Mouse (Mus musculus): Measurements from ENCODE around the gene Gpr15.

Gpr15 gene

GRCm38 (mm10) chr16:58702329-58702932, 16.4 kb downstream of the Gpr15 start:
- DNase-seq (ENCODE audit: low read depth, low spot score), result no peak

- DNase-seq (ENCODE audit: low read depth, low spot score), result no peak
Measured at GRCm38 (mm10) chr16:58701779-58702178, 17.1 kb downstream of the Gpr15 start.

- no peak for DNase-seq (ENCODE audit: low read depth, low spot score)
Measured at GRCm38 (mm10) chr16:58700816-58701424, 17.9 kb downstream of the Gpr15 start.

GRCm38 (mm10) chr16:58700174-58700573, 18.7 kb downstream of the Gpr15 start:
- no peak for DNase-seq (ENCODE audit: low read depth, low spot score)

GRCm38 (mm10) chr16:58697261-58697660, 21.6 kb downstream of the Gpr15 start:
- no peak for DNase-seq (ENCODE audit: low read depth, low spot score)

GRCm38 (mm10) chr16:58696796-58697195, 22.1 kb downstream of the Gpr15 start:
- no peak for DNase-seq (ENCODE audit: low read depth, low spot score)

- DNase-seq (ENCODE audit: low read depth, low spot score), result no peak
Measured at GRCm38 (mm10) chr16:58694091-58694490, 24.8 kb downstream of the Gpr15 start.

GRCm38 (mm10) chr16:58690322-58690732, 28.5 kb downstream of the Gpr15 start:
- no peak for DNase-seq (ENCODE audit: low read depth, low spot score)

- DNase-seq (ENCODE audit: low read depth, low spot score), result no peak
Measured at GRCm38 (mm10) chr16:58689555-58690169, 29.2 kb downstream of the Gpr15 start.

- no peak for DNase-seq (ENCODE audit: low read depth, low spot score)
Measured at GRCm38 (mm10) chr16:58688534-58688933, 30.3 kb downstream of the Gpr15 start.

GRCm38 (mm10) chr16:58685548-58686537, 33.0 kb downstream of the Gpr15 start:
- no peak for DNase-seq (ENCODE audit: low read depth, low spot score)

- no peak for DNase-seq (ENCODE audit: low read depth, low spot score)
Measured at GRCm38 (mm10) chr16:58684537-58684936, 34.3 kb downstream of the Gpr15 start.

- no peak for DNase-seq (ENCODE audit: low read depth, low spot score)
Measured at GRCm38 (mm10) chr16:58683911-58684310, 35.0 kb downstream of the Gpr15 start.

- no peak for DNase-seq (ENCODE audit: low read depth, low spot score)
Measured at GRCm38 (mm10) chr16:58682870-58683269, 36.0 kb downstream of the Gpr15 start.

GRCm38 (mm10) chr16:58682046-58682445, 36.8 kb downstream of the Gpr15 start:
- DNase-seq (ENCODE audit: low read depth, low spot score), result no peak

GRCm38 (mm10) chr16:58678660-58679059, 40.2 kb downstream of the Gpr15 start:
- DNase-seq (ENCODE audit: low read depth, low spot score), result no peak

- no peak for DNase-seq (ENCODE audit: low read depth, low spot score)
Measured at GRCm38 (mm10) chr16:58677491-58677890, 41.4 kb downstream of the Gpr15 start.

GRCm38 (mm10) chr16:58676633-58677032, 42.2 kb downstream of the Gpr15 start:
- no peak for DNase-seq (ENCODE audit: low read depth, low spot score)

GRCm38 (mm10) chr16:58676156-58676555, 42.7 kb downstream of the Gpr15 start:
- DNase-seq (ENCODE audit: low read depth, low spot score), result no peak

GRCm38 (mm10) chr16:58675256-58675655, 43.6 kb downstream of the Gpr15 start:
- no peak for DNase-seq (ENCODE audit: low read depth, low spot score)

- no peak for DNase-seq (ENCODE audit: low read depth, low spot score)
Measured at GRCm38 (mm10) chr16:58673811-58674410, 45.0 kb downstream of the Gpr15 start.

All from brain, embryonic 18.5 days (tissue).